Mouse (Mus musculus) kidney, adult 2 months (tissue): ENCODE data around the gene Usp29.

ENCODE experiments used
- CTCF ChIP-seq: fragments of 200-500 bp; conservative IDR thresholded peaks from 2 replicates; pipeline ENCODE4 v1.5.1; 2011; ENCODE audit warnings: low read depth, mild to moderate bottlenecking, control low read depth, low read length, moderate library complexity, mixed read lengths; ENCODE audit not compliant: insufficient read depth, insufficient read length
- POLR2A ChIP-seq: fragments of 200-500 bp; IDR thresholded peaks from one replicate; pipeline ENCODE4 v1.6.1; 2011; ENCODE audit warnings: low read depth, low read length, control low read depth

DNA sequence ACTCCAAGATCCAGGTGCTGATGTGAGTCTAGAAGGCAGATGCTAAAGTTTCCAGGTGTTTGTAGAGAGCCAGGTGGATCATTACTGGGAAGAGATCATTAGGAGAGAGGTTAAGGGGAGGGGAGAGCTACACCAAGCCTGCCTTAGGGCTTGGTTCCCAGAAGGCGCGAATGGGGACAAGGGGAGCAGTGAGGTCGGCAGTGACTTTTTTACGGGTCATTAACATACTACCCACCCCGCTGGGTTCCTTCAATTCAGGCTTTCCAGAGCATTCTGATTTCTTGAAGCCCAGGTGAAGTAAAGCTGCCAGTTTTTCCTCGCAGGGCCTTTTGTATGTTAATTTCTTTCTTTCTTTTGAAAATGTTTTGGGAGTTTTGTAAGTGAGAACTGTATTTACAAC is 29.8 kb downstream of the Usp29 start:
- TF ChIP-seq CTCF (no peak), POLR2A (no peak)
